Mouse (Mus musculus) liver, adult 2 months (tissue): ENCODE measurements at regions not wholly inside any gene's neighbourhood (a gene's known extent, or its start where the extent isn't known, plus 50 kb on each side); places are given as distances from the start of the nearest gene placed in this dataset.
A peak's percentile ranks its signal among the peaks of the same experiment; 100 is the strongest.

ENCODE experiments used
- CTCF ChIP-seq: fragments of 200-500 bp; IDR thresholded peaks from 2 replicates; pipeline ENCODE4 v1.5.1; 2011; ENCODE audit warnings: low read depth, low read length, control low read depth
- POLR2A ChIP-seq: fragments of 200-500 bp; IDR thresholded peaks from 2 replicates; pipeline ENCODE4 v1.6.1; 2011; ENCODE audit warnings: low read length, control low read depth; ENCODE audit not compliant: insufficient read depth; ENCODE audit errors: extremely low read depth

- TF ChIP-seq CTCF (peak; percentile 76), POLR2A (no peak)
Observed at GRCm38 (mm10) chr11:117057451-117057850, 57.5 kb upstream of the Sec14l1 start.
